Mouse (Mus musculus) liver, embryonic 11.5 days (tissue): Measurements from ENCODE around the gene Vgll4. TPM values are rescaled to one million over a fixed set of nuclear protein-coding genes. Genes with fewer than 3 reads are reported as not detected.

Source experiments
- ATAC-seq: fragments of 200-750 bp; cut with Nextera tagmentation; replicated peaks from 2 replicates; pipeline ENCODE4 v1.8.0; 2017; ENCODE audit warnings: moderate number of reproducible peaks, mild to moderate bottlenecking, moderate TSS enrichment, moderate library complexity; ENCODE audit not compliant: low FRiP score
- DNase-seq: peaks from one replicate; pipeline ENCODE4 v3.0.0-alpha.2; 2017; ENCODE audit warnings: low spot score
- H3K27ac ChIP-seq: fragments of 300-500 bp; sonication (generic); 2 replicates; pipeline ENCODE4 v1.5.1; 2014; ENCODE audit warnings: mild to moderate bottlenecking, low read depth, low read length, control low read depth
- H3K27me3 ChIP-seq: fragments of 300-500 bp; sonication (generic); replicated peaks from 2 replicates; pipeline ENCODE4 v1.6.1; 2014; ENCODE audit warnings: low read length, mixed read lengths; ENCODE audit not compliant: control insufficient read depth, insufficient read depth
- H3K36me3 ChIP-seq: fragments of 300-500 bp; sonication (generic); 2 replicates; pipeline ENCODE4 v1.6.1; 2014; ENCODE audit warnings: mild to moderate bottlenecking, low read length, moderate library complexity, mixed read lengths; ENCODE audit not compliant: control insufficient read depth, insufficient read depth
- H3K4me1 ChIP-seq: fragments of 300-500 bp; sonication (generic); replicated peaks from 2 replicates; pipeline ENCODE4 v1.6.1; 2014; ENCODE audit warnings: low read length, mixed read lengths; ENCODE audit not compliant: control insufficient read depth, insufficient read depth
- H3K4me2 ChIP-seq: fragments of 300-500 bp; sonication (generic); 2 replicates; pipeline ENCODE4 v1.6.1; 2014; ENCODE audit warnings: mild to moderate bottlenecking, control low read depth, moderate library complexity
- H3K4me3 ChIP-seq: fragments of 300-500 bp; sonication (generic); 2 replicates; pipeline ENCODE4 v1.5.1; 2014; ENCODE audit warnings: low read depth, low read length, control low read depth
- H3K9ac ChIP-seq: fragments of 300-500 bp; sonication (generic); 2 replicates; pipeline ENCODE4 v1.6.1; 2014; ENCODE audit warnings: low read depth, low read length, control low read depth
- H3K9me3 ChIP-seq: fragments of 300-500 bp; sonication (generic); 2 replicates; pipeline ENCODE4 v1.6.1; 2016; ENCODE audit warnings: low read length, inconsistent platforms, mixed read lengths; ENCODE audit not compliant: control insufficient read depth
- WGBS: fragments of 180-500 bp; shearing (Covaris S2); extraction: QIAGEN DNeasy Blood & Tissue Kit; methylation state at CpG from one replicate; pipeline ENCODE4 v1.1.7; 2014; 5-methylcytosine and 5-hydroxymethylcytosine counted together
- polyA plus RNA-seq: library from polyadenylated mRNA; unstranded; fragments of >200 nt; fragmentation: Nextera tagmentation; extraction: Ambion mirVana; gene quantifications from 2 replicates; pipeline ENCODE4 v1.2.1, GENCODE M21; 2014

Vgll4 gene
- polyA plus RNA-seq, 1 experiment from 2014 or later, result 37.8 TPM

GRCm38 (mm10) chr6:114959012-114959398 is 10.8 kb downstream of the Vgll4 start:
- Histone ChIP-seq H3K27ac (no peak overlapping the region), H3K9me3 (no peaks in the 10 kb centered on the region), H3K27me3 (no peaks in the 10 kb centered on the region), H3K4me1 (no peaks in the 10 kb centered on the region), H3K36me3 (no peaks in the 10 kb centered on the region), H3K9ac (no peak overlapping the region), H3K4me2 (no peak overlapping the region), H3K4me3 (no peak overlapping the region)
- ATAC-seq (no peak), DNase-seq (no peak)
- WGBS, result 71% methylated on average over 6 of the region's 6 CpGs

GRCm38 (mm10) chr6:114958249-114959011 is 11.4 kb downstream of the Vgll4 start:
- Histone ChIP-seq H3K36me3 (no peaks in the 10 kb centered on the region), H3K4me3 (no peak overlapping the region), H3K4me2 (no peak overlapping the region), H3K4me1 (no peaks in the 10 kb centered on the region), H3K9me3 (no peaks in the 10 kb centered on the region), H3K27me3 (no peaks in the 10 kb centered on the region), H3K27ac (no peak overlapping the region), H3K9ac (no peak overlapping the region)
- 76% methylated on average over 10 of the region's 10 CpGs for WGBS
- no peak for ATAC-seq
- DNase-seq, result no peak

GRCm38 (mm10) chr6:114957756-114958155 is 12.0 kb downstream of the Vgll4 start:
- no peaks in the 10 kb centered on the region for H3K4me1 ChIP-seq
- no peaks in the 10 kb centered on the region for H3K36me3 ChIP-seq
- WGBS, result 68% methylated on average over 12 of the region's 12 CpGs
- no peak for ATAC-seq
- no peak overlapping the region for H3K4me3 ChIP-seq
- H3K9ac ChIP-seq, result no peak overlapping the region
- H3K9me3 ChIP-seq, result no peaks in the 10 kb centered on the region
- no peaks in the 10 kb centered on the region for H3K27me3 ChIP-seq
- DNase-seq, result no peak
- no peak overlapping the region for H3K27ac ChIP-seq
- H3K4me2 ChIP-seq, result no peak overlapping the region

- Histone ChIP-seq H3K36me3 (no peaks in the 10 kb centered on the region), H3K4me1 (no peaks in the 10 kb centered on the region), H3K27ac (no peak overlapping the region), H3K9me3 (no peaks in the 10 kb centered on the region), H3K4me2 (no peak overlapping the region), H3K9ac (no peak overlapping the region), H3K4me3 (no peak overlapping the region), H3K27me3 (no peaks in the 10 kb centered on the region)
- 53% methylated on average over 5 of the region's 5 CpGs for WGBS
- ATAC-seq (no peak), DNase-seq (no peak)
These were observed 15.3 kb downstream of the Vgll4 start for GRCm38 (mm10) chr6:114954496-114954895.

DNA sequence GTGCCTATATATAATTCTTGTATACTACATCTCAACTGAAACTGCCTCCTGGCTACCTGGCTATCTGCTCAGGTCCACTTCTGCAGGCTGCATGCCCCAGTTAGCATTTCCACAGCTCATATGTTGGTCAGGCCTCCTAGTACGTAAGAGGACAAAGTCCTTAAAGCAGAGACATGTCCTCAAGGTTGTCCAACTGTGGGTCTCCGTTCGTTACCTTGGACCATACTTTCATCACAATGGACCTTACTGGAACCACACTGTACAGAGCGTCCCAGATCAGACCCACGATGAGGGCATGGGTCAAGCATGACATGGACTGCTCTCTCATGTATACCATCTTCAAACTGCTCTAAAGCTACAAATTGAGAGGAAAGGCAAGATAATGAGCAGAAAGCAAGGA is 16.2 kb downstream of the Vgll4 start:
- Histone ChIP-seq H3K4me2 (no peak overlapping the region), H3K4me1 (no peaks in the 10 kb centered on the region), H3K27ac (no peak overlapping the region), H3K9ac (no peak overlapping the region), H3K4me3 (no peak overlapping the region), H3K9me3 (no peaks in the 10 kb centered on the region), H3K27me3 (no peaks in the 10 kb centered on the region), H3K36me3 (no peaks in the 10 kb centered on the region)
- no peak for DNase-seq
- no peak for ATAC-seq
- WGBS, result 85% methylated on average over 5 of the region's 5 CpGs

- Histone ChIP-seq H3K27ac (no peak overlapping the region), H3K4me3 (no peak overlapping the region), H3K4me2 (no peak overlapping the region), H3K9me3 (no peaks in the 10 kb centered on the region), H3K9ac (no peak overlapping the region), H3K36me3 (no peaks in the 10 kb centered on the region), H3K27me3 (no peaks in the 10 kb centered on the region), H3K4me1 (no peaks in the 10 kb centered on the region)
- 78% methylated on average over 5 of the region's 5 CpGs for WGBS
- ATAC-seq, result no peak
- no peak for DNase-seq
These were observed 17.4 kb downstream of the Vgll4 start for GRCm38 (mm10) chr6:114952356-114952755.

GRCm38 (mm10) chr6:114944456-114945438 is 25.0 kb downstream of the Vgll4 start:
- no peak for ATAC-seq
- Histone ChIP-seq H3K4me3 (no peak overlapping the region), H3K9ac (no peak overlapping the region), H3K9me3 (no peaks in the 10 kb centered on the region), H3K27ac (no peak overlapping the region), H3K4me2 (no peak overlapping the region), H3K4me1 (no peaks in the 10 kb centered on the region), H3K36me3 (no peaks in the 10 kb centered on the region), H3K27me3 (no peaks in the 10 kb centered on the region)
- 80% methylated on average over 14 of the region's 14 CpGs for WGBS
- no peak for DNase-seq

- DNase-seq (no peak), ATAC-seq (no peak)
- H3K9ac ChIP-seq, result no peak overlapping the region
- H3K27me3 ChIP-seq, result no peaks in the 10 kb centered on the region
- no peaks in the 10 kb centered on the region for H3K9me3 ChIP-seq
- 77% methylated on average over 8 of the region's 8 CpGs for WGBS
- no peaks in the 10 kb centered on the region for H3K4me1 ChIP-seq
- no peaks in the 10 kb centered on the region for H3K36me3 ChIP-seq
- H3K27ac ChIP-seq, result no peak overlapping the region
- H3K4me2 ChIP-seq, result no peak overlapping the region
- no peak overlapping the region for H3K4me3 ChIP-seq
These were observed 28.5 kb downstream of the Vgll4 start for GRCm38 (mm10) chr6:114941201-114941849.
